Comparison of ENCODE assay signal across 22 mouse cellular contexts in the genomic region with DNA sequence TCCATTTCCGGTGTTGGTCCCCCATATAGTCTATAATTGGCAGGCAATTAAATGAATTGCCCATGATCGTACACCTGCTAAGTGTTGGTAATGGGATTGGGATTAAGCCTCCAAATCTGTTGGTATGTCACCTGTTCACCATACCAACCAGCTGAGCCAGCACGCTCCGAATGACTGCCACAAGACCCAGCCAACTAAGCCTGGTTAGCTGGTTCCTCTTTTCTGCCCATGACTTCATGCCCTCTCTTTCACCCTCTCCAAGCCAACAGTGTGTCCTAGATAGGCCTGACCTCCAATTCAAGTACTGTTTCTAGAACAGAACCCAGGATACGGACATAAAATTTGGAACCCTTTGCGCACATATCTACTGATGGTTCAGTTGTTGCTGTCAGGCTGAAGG. TPM values are rescaled to one million over a fixed set of nuclear protein-coding genes. Genes with fewer than 3 reads are reported as not detected.
A peak's percentile ranks its signal among the peaks of the same experiment; 100 is the strongest.
DNase-seq lines count a peak whose midpoint lies in the region; ATAC-seq and TF ChIP-seq lines count a peak whose summit lies in the region.
"Had no signal": no experiment of that assay in that cellular context is flagged by ENCODE, and none has a peak within 500 bp of the region (broad histone marks: within the 10 kb centered on the region; RNA-seq: fewer than 3 reads in every experiment).

No protein-coding gene starts in this region.

- H3K27ac ChIP-seq in CH12.LX (ENCODE audit: insufficient read depth, low read depth) = no peak overlapping the region
- H3K27ac ChIP-seq: embryonic facial prominence, embryonic 13.5 days; forebrain, embryonic 12.5 days; heart, adult 2 months; heart, embryonic 15.5 days; hindbrain, embryonic 10.5 days; hindbrain, embryonic 14.5 days; intestine, embryonic 15.5 days had no signal

- peaks cover 0 to 16% of the 10 kb centered on the region in 2 experiments; a peak in 2 of 4 replicates for H3K4me1 ChIP-seq in CH12.LX (ENCODE audit: control insufficient read depth in 1 of 2, insufficient read depth in 2 of 2)
- H3K4me1 ChIP-seq: forebrain, embryonic 12.5 days; heart, embryonic 15.5 days; hindbrain, embryonic 10.5 days; intestine, embryonic 15.5 days had no signal

- no peak overlapping the region for H3K4me2 ChIP-seq in CH12.LX (ENCODE audit: insufficient read depth, low read depth, poor library complexity, severe bottlenecking)
- H3K4me2 ChIP-seq: embryonic facial prominence, embryonic 13.5 days; forebrain, embryonic 12.5 days; heart, embryonic 11.5 days; heart, embryonic 15.5 days; hindbrain, embryonic 14.5 days; intestine, embryonic 15.5 days had no signal

- DNase-seq in A20 (ENCODE audit: low read depth, low spot score) (peak; percentile 38), CH12.LX (ENCODE audit: extremely low read depth) (peak; percentile 29)
- peak; percentile 70 for DNase-seq in splenic B cell, adult 2 months (ENCODE audit: low read depth, low spot score)
- DNase-seq in frontal cortex, adult 2 months (ENCODE audit: extremely low spot score in 1 of 2, low spot score in 1 of 2) = no peak
- DNase-seq in left cerebral cortex, postnatal 10 days (ENCODE audit: extremely low spot score in 1 of 2, low spot score in 2 of 2) = no peak
- DNase-seq: adrenal gland, adult 8-10 months; adrenal gland, postnatal 36 days; cerebellum, adult 8-10 months; cerebellum, postnatal 14 days; forebrain, postnatal 0 days; gastrocnemius, postnatal 10 days; heart, adult 2 months; heart, postnatal 14 days had no signal

- TF ChIP-seq RAD21 in CH12.LX (IDR thresholded peaks at IDR 0.05; ENCODE audit: low read depth, low read length) = no peak

- ATAC-seq in hematopoietic stem cell, adult 5-6 weeks (replicated peaks in 1 of 2; ENCODE audit: insufficient read depth in 1 of 2, low FRiP score in 2 of 2, low TSS enrichment in 1 of 2, low read depth in 1 of 2, poor library complexity in 2 of 2, severe bottlenecking in 2 of 2) = peak; percentile 78 to 91
- ATAC-seq in frontal cortex, adult (ENCODE audit: low TSS enrichment) = no peak
- ATAC-seq: forebrain, postnatal 0 days; intestine, embryonic 15.5 days had no signal

- in situ Hi-C loops in CH12.LX (cut with MboI; ENCODE audit: low pct_ligation_motif_present, low pct_unique_long_range_greater_than_20kb, low sequenced_read_pairs) = no loop called here

- no peaks in the 10 kb centered on the region for H3K79me2 ChIP-seq in CH12.LX (replicated peaks; ENCODE audit: control insufficient read depth, extremely low read depth, insufficient read depth, poor library complexity, severe bottlenecking)

- no peak for TF ChIP-seq POLR2A in CH12.LX (IDR thresholded peaks at IDR 0.05; ENCODE audit: low read depth, low read length)

- no peak overlapping the region for H3K9ac ChIP-seq in CH12.LX (ENCODE audit: insufficient read depth, low read depth)
- H3K9ac ChIP-seq: embryonic facial prominence, embryonic 13.5 days; forebrain, embryonic 12.5 days; forebrain, postnatal 0 days; heart, embryonic 15.5 days; hindbrain, embryonic 14.5 days; intestine, embryonic 15.5 days had no signal

- 0 out of 2 replicates have a peak, but pooled peaks have one; percentile 22 for TF ChIP-seq EP300 in CH12.LX (IDR thresholded peaks at IDR 0.05; ENCODE audit: low read length)

- dilution Hi-C loops in CH12.LX (cut with MboI; ENCODE audit: extremely low pct_ligation_motif_present, extremely low pct_unique_long_range_greater_than_20kb, low sequenced_read_pairs) = no loop called here

- intact Hi-C loops in left cerebral cortex, postnatal 10 days (cut with DNase I) = no loop called here

- H3K9me3 ChIP-seq in CH12.LX (replicated peaks; ENCODE audit: low read length) = no peaks in the 10 kb centered on the region
- H3K9me3 ChIP-seq: embryonic facial prominence, embryonic 13.5 days; forebrain, embryonic 12.5 days; heart, embryonic 15.5 days; hindbrain, embryonic 10.5 days; intestine, embryonic 15.5 days had no signal

- H3K36me3 ChIP-seq in CH12.LX (replicated peaks in 1 of 2; ENCODE audit: control insufficient read depth in 1 of 2, insufficient read depth in 1 of 2, low read length in 1 of 2) = no peaks in the 10 kb centered on the region
- H3K36me3 ChIP-seq in splenic B cell, adult 2 months (ENCODE audit: control insufficient read depth, insufficient read depth, low read length, poor library complexity, severe bottlenecking) = no peaks in the 10 kb centered on the region
- H3K36me3 ChIP-seq: embryonic facial prominence, embryonic 13.5 days; heart, embryonic 15.5 days; intestine, embryonic 15.5 days had no signal

- H3K27me3 ChIP-seq in CH12.LX (replicated peaks) = no peaks in the 10 kb centered on the region
- no peaks in the 10 kb centered on the region for H3K27me3 ChIP-seq in splenic B cell, adult 2 months (ENCODE audit: control insufficient read depth, insufficient read depth, low read length, poor library complexity, severe bottlenecking)
- H3K27me3 ChIP-seq: embryonic facial prominence, embryonic 13.5 days; forebrain, embryonic 12.5 days; heart, embryonic 15.5 days; intestine, embryonic 15.5 days had no signal

- no peak for TF ChIP-seq CTCF in CH12.LX (conservative IDR thresholded peaks at IDR 0.05 in 1 of 2, IDR thresholded peaks at IDR 0.05 in 1 of 2; ENCODE audit: low read depth in 2 of 2, low read length in 2 of 2)

- H3K4me3 ChIP-seq in CH12.LX (replicated peaks in 1 of 3; ENCODE audit: low read depth in 2 of 3, low read length in 2 of 3, poor library complexity in 1 of 3) = no peak overlapping the region
- H3K4me3 ChIP-seq: embryonic facial prominence, embryonic 13.5 days; forebrain, embryonic 12.5 days; heart, adult 2 months; heart, embryonic 15.5 days; hindbrain, embryonic 10.5 days; intestine, embryonic 15.5 days had no signal

TF ChIP-seq in CH12.LX, 34 proteins besides CTCF, POLR2A, EP300 and RAD21:
- TF ChIP-seq TBP (conservative IDR thresholded peaks at IDR 0.05; ENCODE audit: low read depth, low read length) (no peak), USF2 (conservative IDR thresholded peaks at IDR 0.05; ENCODE audit: low read depth, low read length) (no peak)

RNA-seq across cellular contexts. Expression of a gene that starts 8.9 kb away (rescaled TPM):
- total RNA-seq in CH12.LX (2012; rRNA removed) = 40.5 and 41.1 TPM in 2 replicates
- total RNA-seq in CH12.LX (2014; rRNA removed) = 71.0 and 77.1 TPM in 2 replicates
- 52.0 and 59.0 TPM in 2 replicates for polyA plus RNA-seq in CH12.LX (2012; ENCODE audit: insufficient read length, low read depth)
- 103 and 104 TPM in 2 replicates for total RNA-seq in hematopoietic stem cell, adult 5-6 weeks (2017)
- polyA plus RNA-seq in frontal cortex, adult 2 months (2012; rRNA removed) = 53.7 and 62.4 TPM in 2 replicates
- 10 to 100 TPM; 59.3 to 66.2 TPM for total RNA-seq in left cerebral cortex, postnatal 10 days (2021)

RNA-seq across cellular contexts. Expression of a gene that starts 42.7 kb away (rescaled TPM):
- total RNA-seq in CH12.LX (2012; rRNA removed) = 1.6 and 1.7 TPM in 2 replicates
- total RNA-seq in CH12.LX (2014; rRNA removed) = 0.08 and 0.16 TPM in 2 replicates
- polyA plus RNA-seq in CH12.LX (2012; ENCODE audit: insufficient read length, low read depth) = 0.10 and 0.17 TPM in 2 replicates
- not detected in 2 replicates for total RNA-seq in hematopoietic stem cell, adult 5-6 weeks (2017)
- polyA plus RNA-seq in frontal cortex, adult 2 months (2012; rRNA removed) = 94.4 and 99.2 TPM in 2 replicates
- total RNA-seq in left cerebral cortex, postnatal 10 days (2021) = 100 to 1,000 TPM; 495 to 501 TPM

RNA-seq across cellular contexts. Expression of a gene that starts 57.1 kb away (rescaled TPM):
- total RNA-seq in CH12.LX (2012; rRNA removed) (16.2 and 18.6 TPM in 2 replicates), CH12.LX (2014; rRNA removed) (14.2 and 18.1 TPM in 2 replicates)
- polyA plus RNA-seq in CH12.LX (2012; ENCODE audit: insufficient read length, low read depth) = 10.4 and 11.7 TPM in 2 replicates
- 13.0 and 14.2 TPM in 2 replicates for total RNA-seq in hematopoietic stem cell, adult 5-6 weeks (2017)
- 76.7 and 91.0 TPM in 2 replicates for polyA plus RNA-seq in frontal cortex, adult 2 months (2012; rRNA removed)
- 10 to 100 TPM; 46.1 to 50.2 TPM for total RNA-seq in left cerebral cortex, postnatal 10 days (2021)

Comparison
In these comparisons a context has a peak if more than half of its experiments do, and no peak if none do; other contexts are left out.
1. DNase-seq: peak in A20 (single experiment), CH12.LX (single experiment) and splenic B cell, adult 2 months (single experiment); none in frontal cortex, adult 2 months (0 of 2) and left cerebral cortex, postnatal 10 days (0 of 2).
2. RNA of a gene that starts 42.7 kb away (total RNA-seq): 495 to 501 TPM in left cerebral cortex, postnatal 10 days; 0.08 to 1.7 TPM in CH12.LX and not detected in hematopoietic stem cell, adult 5-6 weeks; every median in the first group is over 100 times any median in the second.